Mouse (Mus musculus) lung, adult 2 months (tissue): ENCODE measurements around the gene Dclk1. TPM values are rescaled to one million over a fixed set of nuclear protein-coding genes. Genes with fewer than 3 reads are reported as not detected.

Experiments used
- DNase-seq: peaks from one replicate; pipeline ENCODE4 v3.0.0; 2022
- H3K4me1 ChIP-seq: fragments of 200-500 bp; 2 replicates; pipeline ENCODE4 v1.6.1; 2011; ENCODE audit warnings: low read length; ENCODE audit not compliant: control insufficient read depth, insufficient read depth
- H3K4me3 ChIP-seq: fragments of 200-500 bp; replicated peaks from 2 replicates; pipeline ENCODE3; 2011; ENCODE audit warnings: low read depth, mild to moderate bottlenecking, control low read depth, low read length; ENCODE audit errors: extremely low read depth
- CTCF ChIP-seq: fragments of 200-500 bp; IDR thresholded peaks from 2 replicates; pipeline ENCODE4 v1.5.1; 2011; ENCODE audit warnings: mild to moderate bottlenecking, low read length, control low read depth; ENCODE audit not compliant: insufficient read depth
- POLR2A ChIP-seq: fragments of 200-500 bp; IDR thresholded peaks from 2 replicates; pipeline ENCODE4 v1.6.1; 2011; ENCODE audit warnings: low read depth, mild to moderate bottlenecking, control low read depth, low read length, borderline replicate concordance; ENCODE audit errors: extremely low read depth
- WGBS: fragments of 180-500 bp; shearing (Covaris S2); methylation state at CpG from one replicate; pipeline ENCODE4 v1.1.7; 2018; 5-methylcytosine and 5-hydroxymethylcytosine counted together
- polyA plus RNA-seq: library from polyadenylated mRNA; depleted of rRNA; stranded (reverse); fragments of >200 nt; gene quantifications from 2 replicates; pipeline ENCODE4 v1.2.3, GENCODE M21; 2012

Dclk1 gene
- polyA plus RNA-seq, 1 experiment, result 1.9 TPM

DNA sequence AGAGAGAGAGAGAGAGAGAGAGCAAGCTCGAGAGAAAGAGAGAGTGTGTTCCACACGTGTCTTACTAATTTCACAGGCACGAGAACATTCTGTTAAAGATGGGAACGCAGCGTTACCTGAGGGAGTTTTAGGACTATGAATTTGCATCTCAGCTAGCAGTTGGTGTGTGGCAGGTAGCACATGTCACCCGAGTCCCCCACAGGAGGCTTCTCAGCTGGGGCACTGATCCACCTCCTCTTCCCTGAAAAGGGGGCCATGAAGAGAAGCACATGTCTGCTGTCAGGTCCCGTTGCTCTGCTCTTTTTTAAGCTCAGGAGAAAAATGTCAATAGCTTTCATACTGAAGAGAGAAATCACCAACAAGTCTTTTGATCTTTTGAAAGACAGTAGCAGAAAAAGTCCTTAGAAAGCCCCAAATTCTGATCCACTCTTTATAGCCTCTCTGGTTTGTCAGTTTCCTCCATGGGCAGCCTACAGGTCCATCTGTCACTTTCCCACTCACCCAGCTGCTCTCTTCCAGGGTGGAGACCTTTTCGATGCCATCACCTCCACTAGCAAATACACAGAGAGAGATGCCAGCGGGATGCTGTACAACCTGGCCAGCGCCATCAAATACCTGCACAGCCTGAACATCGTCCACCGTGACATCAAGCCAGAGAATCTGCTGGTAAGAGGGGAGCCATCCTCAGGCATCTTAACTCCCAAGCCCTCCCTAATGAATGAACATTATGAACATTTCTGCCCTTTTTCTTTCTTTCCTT lies 247.2 kb downstream of the Dclk1 start:
- WGBS, result 64% methylated on average over 12 of the region's 12 CpGs
- TF ChIP-seq CTCF (no peak), POLR2A (no peak)
- DNase-seq, result no peak

DNA sequence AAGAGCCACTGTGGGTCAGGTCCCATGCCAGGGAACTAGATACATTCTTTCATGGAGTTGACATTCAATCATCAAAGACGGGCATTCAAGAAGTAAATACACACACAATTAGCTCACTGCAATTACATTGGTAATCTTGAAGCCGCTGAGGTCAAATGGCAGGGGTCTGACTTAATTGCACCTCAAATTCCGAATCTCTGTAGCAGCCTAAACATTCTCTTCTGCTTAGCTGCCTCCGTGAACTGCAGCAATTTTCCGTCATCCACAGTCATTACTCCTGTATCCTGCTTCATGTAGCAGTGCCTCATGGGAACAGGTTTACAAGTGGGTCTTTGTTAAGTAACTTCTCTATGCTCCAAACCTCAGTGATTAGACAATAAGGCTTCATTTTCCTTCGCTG lies 249.9 kb downstream of the Dclk1 start:
- DNase-seq, result no peak
- WGBS, result 60% methylated on average over 6 of the region's 6 CpGs
- TF ChIP-seq CTCF, result no peak
- no peak for TF ChIP-seq POLR2A
- no peak overlapping the region for H3K4me3 ChIP-seq
- H3K4me1 ChIP-seq, result no peaks in the 10 kb centered on the region

More for the DNA sequence above, 247.2 kb downstream of the Dclk1 start:
- no peaks in the 10 kb centered on the region for H3K4me1 ChIP-seq
- H3K4me3 ChIP-seq, result no peak overlapping the region

DNA sequence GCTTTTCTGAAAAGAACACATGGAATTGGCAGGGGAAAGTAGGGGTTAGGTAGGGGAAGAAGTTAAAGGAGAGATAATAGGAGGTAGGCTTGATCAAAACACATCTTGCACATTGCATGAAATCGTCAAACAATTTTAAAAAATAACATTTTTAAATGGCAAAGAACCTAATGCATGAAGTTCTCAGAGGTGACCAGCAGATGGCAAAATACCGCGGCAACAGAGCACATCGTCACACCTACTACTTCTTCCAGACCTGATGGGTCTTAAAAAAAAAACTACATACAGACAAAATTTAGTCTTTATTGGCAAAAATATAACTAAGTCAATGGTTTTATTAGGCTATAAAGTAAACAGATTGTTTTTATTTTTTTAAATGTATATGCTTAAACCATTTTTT lies 252.2 kb downstream of the Dclk1 start:
- DNase-seq, result no peak
- Histone ChIP-seq H3K4me3 (no peak overlapping the region), H3K4me1 (no peaks in the 10 kb centered on the region)
- 39% methylated on average over 4 of the region's 4 CpGs for WGBS
- peak; percentile 21; the same call in 1 of the 2 replicates for TF ChIP-seq CTCF
- no peak for TF ChIP-seq POLR2A

DNA sequence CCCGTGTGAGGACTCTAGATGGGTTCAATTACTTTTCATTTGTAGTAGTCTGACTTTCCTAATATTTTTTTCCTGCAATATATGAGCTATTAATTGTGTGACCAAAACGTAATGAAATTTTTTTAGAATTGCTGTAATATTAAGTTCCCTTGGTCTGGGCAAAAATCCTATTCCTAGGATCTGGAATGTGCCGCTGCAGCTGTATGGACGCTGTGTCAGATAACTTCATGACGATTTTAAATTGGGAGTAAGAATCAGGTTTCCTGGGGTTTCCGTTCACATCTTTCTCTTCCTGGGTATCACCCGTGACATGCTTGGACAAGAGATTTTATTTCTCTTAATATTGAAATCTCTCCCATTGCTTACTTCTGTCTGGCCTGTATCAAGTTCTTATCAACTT lies 253.1 kb downstream of the Dclk1 start:
- 83% methylated on average over 7 of the region's 7 CpGs for WGBS
- TF ChIP-seq CTCF, result no peak
- no peak for TF ChIP-seq POLR2A
- Histone ChIP-seq H3K4me3 (no peak overlapping the region), H3K4me1 (no peaks in the 10 kb centered on the region)
- DNase-seq, result no peak

- H3K4me1 ChIP-seq, result no peaks in the 10 kb centered on the region
- no peak for DNase-seq
- H3K4me3 ChIP-seq, result no peak overlapping the region
- TF ChIP-seq CTCF, result no peak
- no peak for TF ChIP-seq POLR2A
- WGBS, result 78% methylated on average over 4 of the region's 4 CpGs
Observed at GRCm38 (mm10) chr3:55495866-55496265, 253.7 kb downstream of the Dclk1 start.

GRCm38 (mm10) chr3:55496462-55496941 lies 254.3 kb downstream of the Dclk1 start:
- Histone ChIP-seq H3K4me1 (no peaks in the 10 kb centered on the region), H3K4me3 (no peak overlapping the region)
- 86% methylated on average over 9 of the region's 9 CpGs for WGBS
- DNase-seq, result no peak
- no peak for TF ChIP-seq CTCF
- TF ChIP-seq POLR2A, result no peak

GRCm38 (mm10) chr3:55499298-55499697 lies 257.1 kb downstream of the Dclk1 start:
- 85% methylated on average over 7 of the region's 7 CpGs for WGBS
- Histone ChIP-seq H3K4me3 (no peak overlapping the region), H3K4me1 (no peaks in the 10 kb centered on the region)
- no peak for DNase-seq
- TF ChIP-seq CTCF (no peak), POLR2A (no peak)

DNA sequence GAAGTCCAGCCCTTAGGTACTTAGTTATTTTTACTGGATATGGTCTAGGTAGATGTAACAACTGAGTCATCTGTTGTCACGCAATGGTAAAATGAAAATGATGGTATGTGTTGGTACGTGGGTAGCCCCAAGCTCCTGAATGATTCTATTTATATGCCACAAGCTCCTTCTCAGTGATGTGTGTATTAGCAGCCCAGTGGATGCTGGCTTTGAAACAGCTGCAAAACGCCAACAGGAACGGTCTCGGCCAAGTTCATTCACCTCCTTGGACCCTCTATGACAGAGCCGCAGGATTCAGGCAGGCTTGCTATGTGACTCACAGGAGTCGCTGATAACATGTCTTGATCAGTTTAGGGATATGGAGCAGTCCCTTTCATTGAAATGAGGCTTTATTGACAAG lies 268.0 kb downstream of the Dclk1 start:
- TF ChIP-seq CTCF (no peak), POLR2A (no peak)
- WGBS, result 65% methylated on average over 7 of the region's 7 CpGs
- Histone ChIP-seq H3K4me3 (no peak overlapping the region), H3K4me1 (no peaks in the 10 kb centered on the region)
- no peak for DNase-seq

- TF ChIP-seq POLR2A (no peak), CTCF (no peak)
- no peak overlapping the region for H3K4me3 ChIP-seq
- DNase-seq, result no peak
- 45% methylated on average over 6 of the region's 6 CpGs for WGBS
- no peaks in the 10 kb centered on the region for H3K4me1 ChIP-seq
Observed at GRCm38 (mm10) chr3:55511658-55512057, 269.5 kb downstream of the Dclk1 start.

DNA sequence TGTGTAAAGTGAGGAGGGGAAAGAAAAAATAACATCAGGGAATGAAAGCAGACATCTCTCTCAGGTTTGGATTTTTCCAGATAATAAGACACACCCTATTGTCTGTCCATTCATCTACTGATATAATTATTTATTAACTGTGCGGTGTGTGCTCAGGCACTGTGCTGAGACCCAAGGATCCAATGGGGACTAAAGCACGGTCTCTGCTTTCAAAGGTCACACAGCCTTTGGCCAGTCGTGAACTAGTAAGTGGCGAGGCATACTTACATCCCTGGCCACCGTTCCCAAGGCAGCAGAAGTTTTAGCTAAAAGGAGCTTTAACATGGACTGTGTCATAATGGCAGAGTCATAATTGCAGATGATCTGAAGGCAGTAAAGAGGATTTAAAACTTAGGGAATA lies 273.8 kb downstream of the Dclk1 start:
- Histone ChIP-seq H3K4me1 (no peaks in the 10 kb centered on the region; the same call in 1 of the 2 replicates), H3K4me3 (no peak overlapping the region)
- WGBS, result 87% methylated on average over 5 of the region's 5 CpGs
- TF ChIP-seq POLR2A (no peak), CTCF (no peak)
- DNase-seq, result no peak
